Mouse (Mus musculus): ENCODE measurements around the gene Ppfibp1. TPM values are rescaled to one million over a fixed set of nuclear protein-coding genes. Genes with fewer than 3 reads are reported as not detected.

The Ppfibp1 gene
- polyA plus RNA-seq, 1 experiment from 2014 or later = 66.1 TPM

DNA sequence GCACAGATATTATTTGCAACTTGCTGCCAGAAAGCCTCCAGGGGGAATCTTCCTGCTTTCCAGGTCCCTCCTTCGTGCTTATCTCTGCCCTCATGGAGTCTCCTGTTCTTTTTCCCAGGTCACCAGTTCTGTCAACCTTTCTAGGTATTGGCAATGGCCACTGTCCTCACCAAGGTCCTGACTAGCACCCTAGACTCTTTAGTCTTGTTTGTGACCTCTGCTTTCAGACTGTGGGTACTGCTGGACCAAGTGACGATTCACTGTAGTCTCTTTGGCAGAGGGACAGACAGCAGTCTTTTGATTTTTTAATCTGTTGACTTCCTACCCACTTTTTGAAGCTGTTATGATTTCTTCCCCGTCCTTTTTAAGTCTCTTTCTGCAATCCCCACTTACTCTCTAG is 39.8 kb downstream of the Ppfibp1 start:
- Histone ChIP-seq H3K4me1 (ENCODE audit: insufficient read depth, low read length) (peaks cover 47% of the 10 kb centered on the region), H3K9me3 (ENCODE audit: low read length) (no peaks in the 10 kb centered on the region), H3K4me2 (replicated peaks; ENCODE audit: low read depth, low read length) (no peak overlapping the region), H3K27ac (ENCODE audit: low read length) (peak overlapping the region; percentile 27), H3K9ac (replicated peaks; ENCODE audit: low read length) (no peak overlapping the region), H3K27me3 (ENCODE audit: insufficient read depth, low read length) (no peaks in the 10 kb centered on the region), H3K36me3 (ENCODE audit: insufficient read depth, low read length) (no peaks in the 10 kb centered on the region), H3K4me3 (ENCODE audit: low read length) (no peak overlapping the region)
- no peak for ATAC-seq (ENCODE audit: low FRiP score, low TSS enrichment)
- WGBS = 36% methylated on average over 3 of the region's 3 CpGs

DNA sequence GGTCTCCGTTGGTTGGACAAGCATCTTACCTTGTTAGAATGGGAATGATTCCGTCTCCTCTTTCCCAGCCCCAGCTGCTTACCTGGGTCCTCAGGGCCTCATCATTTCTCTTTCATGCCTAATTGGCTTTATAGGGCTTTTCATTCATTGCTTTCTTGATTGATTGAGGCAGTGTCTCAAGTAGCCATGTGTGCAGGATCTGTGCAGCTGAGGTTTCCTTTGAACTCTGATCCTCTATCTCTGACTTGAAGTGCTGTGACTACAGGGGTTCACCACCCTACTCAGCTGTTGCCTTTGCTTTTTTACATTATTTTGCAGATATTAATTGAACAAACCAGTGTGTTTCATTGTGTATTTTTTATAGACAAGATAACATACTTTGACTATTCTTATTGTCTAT is 40.7 kb downstream of the Ppfibp1 start:
- Histone ChIP-seq H3K9me3 (ENCODE audit: low read length) (no peaks in the 10 kb centered on the region), H3K9ac (replicated peaks; ENCODE audit: low read length) (no peak overlapping the region), H3K4me1 (ENCODE audit: insufficient read depth, low read length) (peaks cover 51% of the 10 kb centered on the region), H3K27ac (ENCODE audit: low read length) (peak overlapping the region; percentile 43; the same call in 1 of the 2 replicates), H3K4me3 (ENCODE audit: low read length) (no peak overlapping the region), H3K4me2 (replicated peaks; ENCODE audit: low read depth, low read length) (no peak overlapping the region), H3K36me3 (ENCODE audit: insufficient read depth, low read length) (no peaks in the 10 kb centered on the region), H3K27me3 (ENCODE audit: insufficient read depth, low read length) (no peaks in the 10 kb centered on the region)
- WGBS = 49% methylated on average over 2 of the region's 2 CpGs
- ATAC-seq (ENCODE audit: low FRiP score, low TSS enrichment) = 0 out of 2 replicates have a peak, but pooled peaks have one; percentile 32

DNA sequence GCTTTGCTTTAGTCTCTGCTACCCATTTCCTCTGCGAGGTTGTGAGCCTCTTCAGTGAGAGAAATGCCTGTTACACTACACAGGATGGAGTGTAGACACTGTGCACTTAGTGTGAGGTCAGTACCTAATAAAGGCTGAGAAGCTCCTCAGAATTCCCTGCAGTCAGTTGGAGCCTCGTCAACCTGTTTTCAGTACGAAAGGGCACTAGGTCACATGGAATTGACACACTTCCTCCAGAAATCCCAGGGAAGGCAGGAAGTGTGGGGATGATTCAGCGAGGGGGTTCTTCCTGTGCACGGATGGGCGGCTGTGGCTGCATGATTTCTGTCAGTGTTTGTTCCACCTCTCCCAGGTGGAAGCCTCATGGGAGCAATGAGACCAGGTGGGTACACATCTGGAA is 44.8 kb downstream of the Ppfibp1 start:
- Histone ChIP-seq H3K9me3 (ENCODE audit: low read length) (no peaks in the 10 kb centered on the region), H3K4me3 (ENCODE audit: low read length) (no peak overlapping the region), H3K27me3 (ENCODE audit: insufficient read depth, low read length) (no peaks in the 10 kb centered on the region), H3K9ac (replicated peaks; ENCODE audit: low read length) (no peak overlapping the region), H3K27ac (ENCODE audit: low read length) (peak overlapping the region; percentile 83), H3K4me1 (ENCODE audit: insufficient read depth, low read length) (peaks cover 35% of the 10 kb centered on the region), H3K4me2 (replicated peaks; ENCODE audit: low read depth, low read length) (no peak overlapping the region; the same call in 1 of the 2 replicates), H3K36me3 (ENCODE audit: insufficient read depth, low read length) (no peaks in the 10 kb centered on the region)
- peak; percentile 56; the same call in 1 of the 2 replicates for ATAC-seq (ENCODE audit: low FRiP score, low TSS enrichment)
- WGBS = 35% methylated on average over 6 of the region's 6 CpGs

DNA sequence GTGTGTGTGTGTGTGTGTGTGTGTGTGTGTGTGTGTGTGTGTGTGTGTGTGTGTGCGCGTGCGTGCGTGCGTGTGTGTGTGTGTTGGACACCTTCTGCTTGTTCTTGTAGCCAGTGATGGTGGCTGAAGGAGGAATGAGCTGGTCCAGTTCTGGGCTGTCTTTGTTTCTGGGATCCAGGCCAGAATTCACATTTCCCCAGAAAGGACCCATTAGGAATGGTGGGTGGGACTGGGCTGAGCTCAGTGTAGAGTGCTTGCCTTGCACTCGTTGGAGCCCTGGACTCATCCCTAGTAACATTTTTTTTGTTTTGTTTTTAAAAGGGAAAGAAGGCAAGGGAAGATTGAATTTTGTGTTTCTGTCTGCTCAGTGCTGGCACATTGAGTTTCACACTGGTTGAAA is 47.7 kb downstream of the Ppfibp1 start:
- Histone ChIP-seq H3K4me2 (replicated peaks; ENCODE audit: low read depth, low read length) (no peak overlapping the region), H3K4me3 (ENCODE audit: low read length) (no peak overlapping the region), H3K27ac (ENCODE audit: low read length) (no peak overlapping the region), H3K9ac (replicated peaks; ENCODE audit: low read length) (no peak overlapping the region), H3K4me1 (ENCODE audit: insufficient read depth, low read length) (peaks cover 20% of the 10 kb centered on the region), H3K27me3 (ENCODE audit: insufficient read depth, low read length) (no peaks in the 10 kb centered on the region), H3K36me3 (ENCODE audit: insufficient read depth, low read length) (peaks cover 10% of the 10 kb centered on the region; the same call in 1 of the 2 replicates), H3K9me3 (ENCODE audit: low read length) (no peaks in the 10 kb centered on the region)
- ATAC-seq (ENCODE audit: low FRiP score, low TSS enrichment) = no peak
- WGBS = 85% methylated on average over 6 of the region's 6 CpGs

DNA sequence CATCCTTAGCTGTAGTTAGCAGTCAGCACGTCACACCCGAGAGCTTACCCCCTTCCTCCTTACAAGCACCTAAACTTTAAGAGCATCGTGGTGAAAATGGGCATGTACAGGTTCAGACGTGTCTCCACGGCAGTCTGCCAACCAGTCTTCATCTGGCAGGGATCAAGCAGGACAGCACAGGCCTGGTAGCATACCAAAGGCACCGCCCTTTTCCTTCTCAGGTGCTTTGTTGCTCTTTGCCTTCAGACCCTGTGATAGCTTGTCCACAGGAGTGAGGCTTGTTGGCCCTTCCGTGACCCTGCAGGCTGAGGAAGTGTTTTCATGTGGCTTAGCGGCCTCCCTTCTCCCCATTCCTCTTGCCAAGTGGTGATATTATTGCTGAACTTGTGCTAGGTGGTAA is 50.7 kb downstream of the Ppfibp1 start:
- Histone ChIP-seq H3K4me2 (replicated peaks; ENCODE audit: low read depth, low read length) (no peak overlapping the region), H3K27ac (ENCODE audit: low read length) (no peak overlapping the region), H3K9ac (replicated peaks; ENCODE audit: low read length) (no peak overlapping the region), H3K9me3 (ENCODE audit: low read length) (no peaks in the 10 kb centered on the region), H3K27me3 (ENCODE audit: insufficient read depth, low read length) (no peaks in the 10 kb centered on the region), H3K4me1 (ENCODE audit: insufficient read depth, low read length) (0 out of 2 replicates have a peak, but pooled peaks cover 12% of the 10 kb centered on the region), H3K4me3 (ENCODE audit: low read length) (no peak overlapping the region), H3K36me3 (ENCODE audit: insufficient read depth, low read length) (peaks cover 10% of the 10 kb centered on the region; the same call in 1 of the 2 replicates)
- ATAC-seq (ENCODE audit: low FRiP score, low TSS enrichment) = no peak; the same call in 1 of the 2 replicates
- WGBS = 80% methylated on average over 8 of the region's 8 CpGs

DNA sequence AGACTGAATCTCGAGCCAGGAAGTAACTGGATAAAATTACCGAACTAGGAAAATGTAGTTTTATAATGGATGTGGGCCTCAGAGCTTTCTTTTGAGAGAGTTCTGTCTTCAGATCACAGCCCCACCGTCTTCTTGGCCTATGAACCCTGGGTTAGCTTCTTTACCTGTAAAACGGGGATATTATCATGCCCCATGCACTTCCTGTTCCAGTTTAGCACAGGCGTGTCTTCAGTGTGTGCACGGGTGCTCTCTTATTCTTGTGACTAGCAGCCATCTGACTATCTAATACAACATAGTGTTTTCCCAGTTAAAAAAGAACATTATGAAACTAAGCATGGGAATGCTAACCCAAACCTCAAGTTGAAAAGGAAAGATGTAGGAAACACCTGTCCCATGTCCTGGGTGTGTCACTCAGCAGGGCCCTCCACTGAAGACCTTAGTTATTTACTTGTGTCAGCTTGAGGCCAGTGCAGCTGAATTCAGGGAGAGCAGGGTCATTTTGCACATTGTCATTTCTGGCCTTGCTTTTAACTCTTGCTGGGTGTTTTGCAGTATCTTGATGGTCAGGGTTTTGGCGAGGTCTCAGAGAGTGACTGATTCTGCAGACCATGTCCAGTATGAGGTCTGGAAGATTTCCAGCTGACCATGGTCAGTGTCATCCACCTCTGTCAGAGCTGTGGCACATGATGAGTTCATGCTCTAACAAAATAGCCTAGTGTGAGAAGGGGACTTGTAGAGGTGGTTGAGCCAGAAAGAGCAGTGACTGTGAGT is 53.4 kb downstream of the Ppfibp1 start:
- Histone ChIP-seq H3K4me1 (ENCODE audit: insufficient read depth, low read length) (peaks cover 30% of the 10 kb centered on the region), H3K4me2 (replicated peaks; ENCODE audit: low read depth, low read length) (no peak overlapping the region), H3K27me3 (ENCODE audit: insufficient read depth, low read length) (no peaks in the 10 kb centered on the region), H3K27ac (ENCODE audit: low read length) (no peak overlapping the region), H3K36me3 (ENCODE audit: insufficient read depth, low read length) (peaks cover 10% of the 10 kb centered on the region; the same call in 1 of the 2 replicates), H3K9ac (replicated peaks; ENCODE audit: low read length) (no peak overlapping the region), H3K4me3 (ENCODE audit: low read length) (no peak overlapping the region), H3K9me3 (ENCODE audit: low read length) (no peaks in the 10 kb centered on the region)
- no peak for ATAC-seq (ENCODE audit: low FRiP score, low TSS enrichment)
- WGBS = 73% methylated on average over 7 of the region's 7 CpGs

DNA sequence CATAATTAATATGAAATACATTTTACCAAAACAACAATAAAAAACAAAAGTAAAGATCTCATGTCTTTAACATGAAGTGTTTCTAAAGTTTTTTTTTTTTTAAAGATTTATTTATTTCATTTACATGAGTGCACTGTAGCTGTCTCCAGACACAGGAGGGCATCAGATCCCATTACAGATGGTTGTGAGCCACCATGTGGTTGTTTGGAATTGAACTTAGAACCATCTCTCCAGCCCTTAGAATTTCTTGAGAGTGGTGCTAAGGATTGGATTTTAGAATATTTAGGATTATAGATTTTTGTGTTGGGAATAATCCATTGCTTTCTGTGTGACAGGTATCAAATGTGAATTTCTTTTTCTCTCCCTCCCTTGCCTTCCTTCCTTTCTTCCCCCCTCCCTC is 55.7 kb downstream of the Ppfibp1 start:
- ATAC-seq (ENCODE audit: low FRiP score, low TSS enrichment) = no peak
- H3K4me1 ChIP-seq (ENCODE audit: insufficient read depth, low read length) = peaks cover 48% of the 10 kb centered on the region
- H3K4me2 ChIP-seq (replicated peaks; ENCODE audit: low read depth, low read length) = no peak overlapping the region
- H3K9me3 ChIP-seq (ENCODE audit: low read length) = no peaks in the 10 kb centered on the region
- no peak overlapping the region for H3K4me3 ChIP-seq (ENCODE audit: low read length)
- no peaks in the 10 kb centered on the region for H3K27me3 ChIP-seq (ENCODE audit: insufficient read depth, low read length)
- no peak overlapping the region for H3K27ac ChIP-seq (ENCODE audit: low read length)
- H3K9ac ChIP-seq (replicated peaks; ENCODE audit: low read length) = no peak overlapping the region
- H3K36me3 ChIP-seq (ENCODE audit: insufficient read depth, low read length) = peaks cover 7% of the 10 kb centered on the region; the same call in 1 of the 2 replicates

DNA sequence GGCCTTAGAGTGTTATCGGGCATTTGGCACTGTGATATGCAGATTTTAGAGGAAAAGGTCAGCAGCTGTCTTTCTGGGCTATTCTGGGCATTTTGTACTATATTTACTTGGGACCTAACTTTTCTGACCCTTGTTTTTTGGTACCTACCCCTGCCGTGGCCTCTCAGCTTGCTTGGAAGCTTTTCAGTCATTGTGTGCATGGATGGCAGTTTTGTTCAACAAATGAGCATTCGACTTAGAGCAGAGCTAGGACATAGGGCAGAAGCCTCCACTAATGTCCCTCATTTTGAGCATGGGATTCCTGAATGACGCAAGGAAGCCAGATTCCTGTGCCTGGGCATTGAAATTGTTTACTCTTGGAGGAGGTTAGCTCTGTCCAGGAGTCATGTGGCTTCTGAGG is 56.5 kb downstream of the Ppfibp1 start:
- no peak for ATAC-seq (ENCODE audit: low FRiP score, low TSS enrichment)
- no peaks in the 10 kb centered on the region for H3K27me3 ChIP-seq (ENCODE audit: insufficient read depth, low read length)
- H3K9me3 ChIP-seq (ENCODE audit: low read length) = no peaks in the 10 kb centered on the region
- H3K4me1 ChIP-seq (ENCODE audit: insufficient read depth, low read length) = peaks cover 52% of the 10 kb centered on the region
- no peak overlapping the region for H3K4me3 ChIP-seq (ENCODE audit: low read length)
- peak overlapping the region; percentile 26; the same call in 1 of the 2 replicates for H3K27ac ChIP-seq (ENCODE audit: low read length)
- WGBS = 65% methylated on average over 4 of the region's 4 CpGs
- H3K36me3 ChIP-seq (ENCODE audit: insufficient read depth, low read length) = 0 out of 2 replicates have a peak, but pooled peaks cover under 1% of the 10 kb centered on the region
- no peak overlapping the region for H3K9ac ChIP-seq (replicated peaks; ENCODE audit: low read length)
- H3K4me2 ChIP-seq (replicated peaks; ENCODE audit: low read depth, low read length) = no peak overlapping the region

DNA sequence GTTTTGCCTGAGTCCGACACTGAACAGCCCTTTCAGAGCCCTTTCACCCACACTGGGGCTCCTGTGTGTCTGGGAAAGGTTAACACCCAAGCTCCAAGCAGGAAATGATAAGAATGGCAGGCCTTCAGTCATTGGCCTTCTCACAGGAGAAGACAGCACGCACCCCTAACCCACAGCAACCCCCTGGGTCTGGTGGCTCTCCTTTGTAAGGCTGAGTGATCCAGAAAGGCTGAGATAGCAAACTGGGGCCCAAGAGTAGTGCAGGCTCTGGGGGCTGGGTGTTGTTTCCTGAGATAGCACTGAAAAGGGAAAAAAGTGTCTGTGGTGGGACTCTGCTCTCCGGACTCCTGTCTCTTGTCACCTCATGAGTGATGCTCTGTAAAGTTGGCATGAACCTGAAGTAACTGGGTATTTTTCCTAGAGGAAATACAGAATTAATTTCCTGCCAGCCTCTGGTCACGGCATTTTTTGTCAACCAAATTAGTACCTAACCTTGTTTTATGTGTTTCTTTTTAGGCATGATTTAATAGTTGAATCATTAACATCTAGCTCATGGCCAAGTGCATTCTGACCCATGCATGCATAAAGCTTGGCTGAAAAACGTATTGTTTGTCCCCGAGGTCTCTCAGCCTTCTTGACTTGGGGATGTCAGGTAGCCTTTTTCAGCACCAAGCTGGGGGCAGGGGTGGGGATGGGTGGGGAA is 58.2 kb downstream of the Ppfibp1 start:
- no peaks in the 10 kb centered on the region for H3K27me3 ChIP-seq (ENCODE audit: insufficient read depth, low read length)
- H3K27ac ChIP-seq (ENCODE audit: low read length) = peak overlapping the region; percentile 93
- H3K9me3 ChIP-seq (ENCODE audit: low read length) = no peaks in the 10 kb centered on the region
- H3K4me3 ChIP-seq (ENCODE audit: low read length) = no peak overlapping the region
- 31% methylated on average over 6 of the region's 6 CpGs for WGBS
- ATAC-seq (ENCODE audit: low FRiP score, low TSS enrichment) = peak; percentile 35; the same call in 1 of the 2 replicates
- peaks cover 60% of the 10 kb centered on the region for H3K4me1 ChIP-seq (ENCODE audit: insufficient read depth, low read length)
- H3K9ac ChIP-seq (replicated peaks; ENCODE audit: low read length) = 0 out of 2 replicates have a peak overlapping the region, but pooled peaks have one; percentile 20
- 0 out of 2 replicates have a peak overlapping the region, but pooled peaks have one; percentile 22 for H3K4me2 ChIP-seq (replicated peaks; ENCODE audit: low read depth, low read length)
- H3K36me3 ChIP-seq (ENCODE audit: insufficient read depth, low read length) = no peaks in the 10 kb centered on the region

All from kidney, embryonic 16.5 days (tissue).